Mouse (Mus musculus): ENCODE results near the gene D8Ertd738e. TPM values are rescaled to one million over a fixed set of nuclear protein-coding genes. Genes with fewer than 3 reads are reported as not detected.

D8Ertd738e gene
- 92.1 and 138 TPM in 2 replicates for polyA plus RNA-seq (2012; ENCODE audit: low replicate concordance)

GRCm38 (mm10) chr8:84249257-84250170 lies at the start of gene D8Ertd738e:
Gene D8Ertd738e (minus strand): TSS chr8:84249719.

GRCm38 (mm10) chr8:84269950-84270773 lies 20.6 kb upstream of the D8Ertd738e start, which contains the start of gene Ccdc130:
Gene Ccdc130 (minus strand): TSS chr8:84270380.

GRCm38 (mm10) chr8:84256822-84257610 lies 7.5 kb upstream of the D8Ertd738e start, which contains the start of gene Mri1:
Gene Mri1 (minus strand): TSS chr8:84257326.

GRCm38 (mm10) chr8:84236998-84237473 lies 12.5 kb downstream of the D8Ertd738e start, which contains the start of gene Zswim4:
Gene Zswim4 (minus strand): TSS chr8:84237055.

Other genes with a start within 250 kb of the D8Ertd738e start
- 4.9 and 12.0 TPM in 2 replicates for gene 1700067K01Rik, start 248.2 kb downstream of the D8Ertd738e start, polyA plus RNA-seq (2012; ENCODE audit: low replicate concordance)
- 2.3 TPM in 1 of 2 replicates, not detected in the other for gene 2210011C24Rik, start 237.5 kb downstream of the D8Ertd738e start, polyA plus RNA-seq (2012; ENCODE audit: low replicate concordance)
- 0.32 TPM in 1 of 2 replicates, not detected in the other for gene Palm3, start 228.2 kb downstream of the D8Ertd738e start, polyA plus RNA-seq (2012; ENCODE audit: low replicate concordance)
- gene Il27ra, start 207.1 kb downstream of the D8Ertd738e start, polyA plus RNA-seq (2012; ENCODE audit: low replicate concordance) = 19.2 and 26.2 TPM in 2 replicates
- 1.0 TPM in 1 of 2 replicates, not detected in the other for gene Rln3, start 204.7 kb downstream of the D8Ertd738e start, polyA plus RNA-seq (2012; ENCODE audit: low replicate concordance)
- not detected in 2 replicates for gene Gm10643, start 184.6 kb downstream of the D8Ertd738e start, polyA plus RNA-seq (2012; ENCODE audit: low replicate concordance)
- 44.9 and 60.3 TPM in 2 replicates for gene Rfx1, start 182.9 kb downstream of the D8Ertd738e start, polyA plus RNA-seq (2012; ENCODE audit: low replicate concordance)
- 51.9 and 103 TPM in 2 replicates for gene Dcaf15, start 145.0 kb downstream of the D8Ertd738e start, polyA plus RNA-seq (2012; ENCODE audit: low replicate concordance)
- gene Podnl1, start 123.7 kb downstream of the D8Ertd738e start, polyA plus RNA-seq (2012; ENCODE audit: low replicate concordance) = 3.5 and 5.2 TPM in 2 replicates
- gene Cc2d1a, start 101.8 kb downstream of the D8Ertd738e start, polyA plus RNA-seq (2012; ENCODE audit: low replicate concordance) = 22.7 and 43.1 TPM in 2 replicates
- gene 4930432K21Rik, start 101.7 kb downstream of the D8Ertd738e start, polyA plus RNA-seq (2012; ENCODE audit: low replicate concordance) = 0.39 and 0.42 TPM in 2 replicates
- gene Nanos3, start 64.5 kb downstream of the D8Ertd738e start, polyA plus RNA-seq (2012; ENCODE audit: low replicate concordance) = not detected in 2 replicates
- 5.2 and 15.7 TPM in 2 replicates for gene Zswim4, start 12.7 kb downstream of the D8Ertd738e start, polyA plus RNA-seq (2012; ENCODE audit: low replicate concordance)
- gene Mri1, start 7.6 kb upstream of the D8Ertd738e start, polyA plus RNA-seq (2012; ENCODE audit: low replicate concordance) = 60.6 and 86.4 TPM in 2 replicates
- gene Ccdc130, start 20.7 kb upstream of the D8Ertd738e start, polyA plus RNA-seq (2012; ENCODE audit: low replicate concordance) = 5.5 and 9.6 TPM in 2 replicates
- 30.1 and 35.8 TPM in 2 replicates for gene Cacna1a, start 138.7 kb upstream of the D8Ertd738e start, polyA plus RNA-seq (2012; ENCODE audit: low replicate concordance)